Mouse (Mus musculus): ENCODE data around the gene Slc35b2.

DNA sequence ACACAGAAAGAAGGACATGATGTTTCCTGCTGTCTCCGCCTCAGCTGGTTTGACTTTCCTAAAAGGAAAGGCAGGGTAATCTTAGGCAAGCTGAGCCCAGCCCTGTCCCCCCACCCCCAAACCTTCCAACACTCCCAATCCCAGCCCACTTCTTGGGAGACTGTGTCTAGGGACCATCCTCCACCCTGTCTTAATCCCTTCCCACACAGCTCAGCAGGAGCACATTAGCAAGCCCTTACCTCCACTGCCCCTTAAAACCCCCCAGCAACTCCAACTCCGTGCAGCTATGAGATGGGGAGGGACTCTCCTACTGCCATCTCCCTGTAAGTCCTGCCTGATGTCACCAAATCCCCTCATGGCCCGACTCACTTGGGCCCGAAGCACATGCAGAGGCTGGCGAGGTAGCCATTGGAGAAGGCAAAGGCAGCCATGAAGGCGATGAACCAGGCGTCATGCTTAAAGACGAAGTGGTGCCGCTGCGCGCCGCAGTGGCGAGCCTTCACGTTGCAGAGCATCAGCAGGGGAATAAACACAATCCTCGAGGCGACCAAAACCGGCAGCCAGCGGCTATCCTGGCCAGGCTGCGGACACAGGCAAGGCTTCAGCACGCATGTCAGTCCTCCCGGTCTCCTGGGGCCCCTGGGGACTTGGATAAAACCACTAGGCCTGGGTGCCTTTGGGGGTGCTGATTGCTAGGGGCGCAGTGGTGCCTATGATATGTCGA is 22.2 kb downstream of the Slc35b2 start:
- TF ChIP-seq CTCF (conservative IDR thresholded peaks at IDR 0.05 in 1 of 2, IDR thresholded peaks at IDR 0.05 in 1 of 2; ENCODE audit: low read depth in 2 of 2, low read length in 2 of 2) (no peak), POLR2A (IDR thresholded peaks at IDR 0.05; ENCODE audit: low read depth, low read length) (no peak), USF1 (IDR thresholded peaks at IDR 0.05; ENCODE audit: low read depth, low read length) (no peak), MAX (IDR thresholded peaks at IDR 0.05; ENCODE audit: low read length) (no peak), EP300 (IDR thresholded peaks at IDR 0.05; ENCODE audit: low read length) (no peak), RAD21 (IDR thresholded peaks at IDR 0.05; ENCODE audit: low read depth, low read length) (no peak), POLR2AphosphoS2 (IDR thresholded peaks at IDR 0.05; ENCODE audit: low read depth, low read length) (no peak), NELFE (IDR thresholded peaks at IDR 0.05; ENCODE audit: low read depth, low read length) (no peak), ZNF384 (IDR thresholded peaks at IDR 0.05; ENCODE audit: low read depth, low read length) (no peak), CHD1 (IDR thresholded peaks at IDR 0.05; ENCODE audit: low read depth, low read length) (no peak)

All from CH12.LX (cell line).